Mouse (Mus musculus): ENCODE data around the gene Atp4b. TPM values are rescaled to one million over a fixed set of nuclear protein-coding genes. Genes with fewer than 3 reads are reported as not detected.
"Not testable (repeated sequence)": the region's sequence is repeated elsewhere in the genome, so short reads cannot be mapped to it uniquely, and the experiment has no call there.

Atp4b gene
- total RNA-seq, 2 experiments from 2014 or later = not detected

DNA sequence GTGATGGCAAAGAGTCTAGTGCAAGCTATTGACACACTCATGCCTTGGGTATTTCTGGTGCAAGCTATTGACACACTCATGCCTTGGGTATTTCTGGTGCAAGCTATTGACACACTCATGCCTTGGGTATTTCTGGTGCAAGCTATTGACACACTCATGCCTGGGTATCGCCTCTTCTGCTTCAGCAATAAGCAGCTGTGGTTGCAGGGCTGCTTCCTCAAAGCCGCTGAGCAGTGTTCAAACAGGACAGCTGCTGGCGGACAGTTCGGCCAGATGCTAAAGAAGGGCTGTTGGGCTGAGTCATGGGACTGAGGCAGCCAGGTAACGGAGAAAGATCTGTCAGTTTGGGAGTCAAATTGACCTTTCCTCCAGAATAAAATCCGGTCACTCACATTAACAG, 59.4 kb downstream of the Atp4b start:
- DNase-seq; intact Hi-C loops (cut with DNase I): not testable (repeated sequence)

Other genes with a start within 250 kb of the Atp4b start
- gene Lamp1, start 237.7 kb downstream of the Atp4b start, total RNA-seq (2021) = 100 to 1,000 TPM; 403 to 406 TPM
- 1 to 10 TPM; 4.8 to 4.9 TPM for gene Grtp1, start 196.2 kb downstream of the Atp4b start, total RNA-seq (2021)
- gene Adprhl1, start 142.7 kb downstream of the Atp4b start, total RNA-seq (2021) = 100 to 1,000 TPM; 573 to 582 TPM
- 10 to 100 TPM; 49.1 to 58.1 TPM for gene Dcun1d2, start 108.7 kb downstream of the Atp4b start, total RNA-seq (2021)
- 10 to 100 TPM; 29.4 to 29.7 TPM for gene Tmco3, start 108.6 kb downstream of the Atp4b start, total RNA-seq (2021)
- gene Tfdp1, start 58.1 kb downstream of the Atp4b start, total RNA-seq (2021) = 10 to 100 TPM; 32.3 to 35.0 TPM
- not detected for gene Grk1, start 8.3 kb upstream of the Atp4b start, total RNA-seq (2021)
- 1 to 10 TPM; 6.3 to 6.7 TPM for gene Tmem255b, start 38.4 kb upstream of the Atp4b start, total RNA-seq (2021)
- gene Gas6, start 97.7 kb upstream of the Atp4b start, total RNA-seq (2021) = 100 to 1,000 TPM; 117 to 135 TPM
- not detected for gene 1700029H14Rik, start 165.6 kb upstream of the Atp4b start, total RNA-seq (2021)

Measured in heart, postnatal 36 days (tissue).